Mouse (Mus musculus) kidney, adult 8-10 months (tissue): ENCODE data around the gene Grhl3.

Source experiments
- DNase-seq, 2 experiments: peaks; one replicate each; pipeline ENCODE4 v3.0.0; 2022

Grhl3 gene

GRCm38 (mm10) chr4:135526039-135526710, 47.3 kb downstream of the Grhl3 start:
- DNase-seq, result no peak

GRCm38 (mm10) chr4:135525057-135525456, 48.4 kb downstream of the Grhl3 start:
- DNase-seq, result no peak

- DNase-seq, result no peak
Measured at GRCm38 (mm10) chr4:135523939-135524338, 49.5 kb downstream of the Grhl3 start.

GRCm38 (mm10) chr4:135520421-135520820, 53.0 kb downstream of the Grhl3 start:
- DNase-seq, result no peak

GRCm38 (mm10) chr4:135518135-135518534, 55.3 kb downstream of the Grhl3 start:
- no peak for DNase-seq

GRCm38 (mm10) chr4:135516351-135517316, 56.8 kb downstream of the Grhl3 start:
- DNase-seq, result peak; percentile 76 to 87

GRCm38 (mm10) chr4:135514925-135515324, 58.5 kb downstream of the Grhl3 start:
- no peak for DNase-seq

- peak in 1 of 2 experiments; percentile 40 for DNase-seq
Measured at GRCm38 (mm10) chr4:135513865-135514264, 59.6 kb downstream of the Grhl3 start.

- no peak for DNase-seq
Measured at GRCm38 (mm10) chr4:135509515-135509914, 63.9 kb downstream of the Grhl3 start.

GRCm38 (mm10) chr4:135508419-135509039, 64.9 kb downstream of the Grhl3 start:
- peak; percentile 71 to 75 for DNase-seq

GRCm38 (mm10) chr4:135507547-135508350, 65.7 kb downstream of the Grhl3 start:
- no peak for DNase-seq

- DNase-seq, result peak; percentile 29 to 61
Measured at GRCm38 (mm10) chr4:135505794-135506193, 67.6 kb downstream of the Grhl3 start.

- DNase-seq, result no peak
Measured at GRCm38 (mm10) chr4:135501587-135501986, 71.8 kb downstream of the Grhl3 start.

GRCm38 (mm10) chr4:135499831-135500230, 73.6 kb downstream of the Grhl3 start:
- no peak for DNase-seq

- DNase-seq, result no peak
Measured at GRCm38 (mm10) chr4:135498136-135498535, 75.3 kb downstream of the Grhl3 start.

GRCm38 (mm10) chr4:135495810-135496209, 77.6 kb downstream of the Grhl3 start:
- DNase-seq, result peak; percentile 90 to 91

GRCm38 (mm10) chr4:135495397-135495791, 78.0 kb downstream of the Grhl3 start:
- no peak for DNase-seq

GRCm38 (mm10) chr4:135494521-135495396, 78.7 kb downstream of the Grhl3 start, which contains the start of the genes Stpg1 and Nipal3:
Gene Stpg1, plus strand, starts transcription at chr4:135494790.
Gene Nipal3, minus strand, starts transcription at chr4:135495038.
- DNase-seq, result peak; percentile 94 to 97

- peak; percentile 36 to 42 for DNase-seq
Measured at GRCm38 (mm10) chr4:135493691-135494520, 79.5 kb downstream of the Grhl3 start.

GRCm38 (mm10) chr4:135493271-135493670, 80.2 kb downstream of the Grhl3 start:
- no peak for DNase-seq
